Mouse (Mus musculus): Measurements from ENCODE around the gene Cox7a1. TPM values are rescaled to one million over a fixed set of nuclear protein-coding genes. Genes with fewer than 3 reads are reported as not detected.
"Not testable (repeated sequence)": the region's sequence is repeated elsewhere in the genome, so short reads cannot be mapped to it uniquely, and the experiment has no call there.

Cox7a1 gene
- polyA plus RNA-seq, 1 experiment: 14.3 TPM

DNA sequence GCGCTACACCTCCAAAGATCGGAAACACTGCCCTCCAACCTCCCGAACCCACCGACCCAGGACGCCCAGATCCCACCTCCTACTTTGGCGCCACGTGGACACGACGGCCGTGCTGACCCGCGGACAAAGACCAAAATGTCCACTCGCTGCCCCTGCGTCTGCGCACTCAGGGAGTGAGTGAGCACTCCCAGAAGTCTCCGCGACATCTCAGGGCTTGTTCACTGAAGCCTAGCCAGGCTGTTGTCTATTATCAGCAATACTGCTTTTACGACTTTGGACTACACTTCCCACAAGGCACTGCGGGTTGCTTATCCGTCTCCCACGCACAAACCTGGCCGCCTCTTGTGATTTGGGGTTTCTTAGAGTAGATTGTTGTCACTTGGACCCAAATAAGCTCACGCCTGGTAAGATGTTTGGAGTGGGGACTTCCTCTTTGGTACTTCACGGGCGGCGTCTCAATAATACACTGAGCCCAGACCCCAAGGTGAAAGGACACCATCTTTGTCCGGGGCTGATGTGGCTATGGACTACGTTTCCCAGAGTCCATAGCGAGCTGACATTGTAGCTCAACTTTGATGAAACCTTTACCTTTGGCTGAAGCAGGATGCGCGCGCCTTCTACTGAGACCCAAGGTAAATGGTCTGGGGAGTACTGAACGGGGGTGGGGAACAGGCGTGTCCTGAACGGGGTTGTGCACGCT is 14.2 kb upstream of the Cox7a1 start, which contains the start of gene Zfp146:
Gene Zfp146 (minus strand): TSS at position 168 of the 700 bp plus-strand sequence.
- Histone ChIP-seq H3K27ac (ENCODE audit: insufficient read depth, low read depth, low read length) (peak within 1 kb of the TSS; percentile 65), H3K4me1 (ENCODE audit: control insufficient read depth, insufficient read depth, low read length) (peaks cover 5% of the 10 kb centered on the region; the same call in 1 of the 2 replicates), H3K4me3 (ENCODE audit: insufficient read depth, low read length) (peak within 1 kb of the TSS; percentile 95)
- no peak for TF ChIP-seq POLR2A (IDR thresholded peaks at IDR 0.05; ENCODE audit: borderline replicate concordance, low read depth, low read length)
- no peak for TF ChIP-seq CTCF (IDR thresholded peaks at IDR 0.05; ENCODE audit: low read depth, low read length)

DNA sequence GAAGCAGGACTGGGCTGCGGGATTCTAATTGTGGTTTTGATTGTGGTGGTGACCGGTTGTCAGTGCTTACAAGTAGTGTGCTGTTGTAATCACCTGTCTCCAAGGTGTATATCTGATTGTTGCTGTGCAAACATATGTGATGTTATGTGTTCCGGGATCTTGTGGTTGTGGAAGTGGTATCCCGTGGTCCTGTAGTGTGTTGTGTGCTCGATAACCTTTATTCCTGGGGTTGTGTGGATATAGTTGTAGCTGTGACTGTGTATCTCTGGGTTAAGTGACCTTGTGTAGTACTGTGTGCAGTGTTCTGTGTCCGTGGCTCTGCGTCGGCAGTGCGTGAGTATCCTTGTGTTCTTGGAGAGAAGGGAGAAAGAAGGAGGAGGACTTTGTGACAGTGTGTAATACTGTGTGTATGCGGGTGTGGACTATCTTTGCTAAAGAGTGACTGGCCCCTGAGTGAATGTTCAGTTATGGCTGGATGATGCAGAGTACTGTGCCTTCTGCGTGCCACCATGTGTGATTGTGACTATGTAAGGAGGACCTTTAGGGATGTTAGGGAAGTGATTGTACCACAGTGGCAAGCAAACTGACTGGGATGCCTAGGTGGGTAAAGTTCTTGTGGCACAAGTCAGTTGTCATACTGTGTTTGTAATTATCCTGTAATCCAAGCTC is 13.5 kb upstream of the Cox7a1 start:
- Histone ChIP-seq H3K4me1 (ENCODE audit: control insufficient read depth, insufficient read depth, low read length) (peaks cover 5% of the 10 kb centered on the region; the same call in 1 of the 2 replicates), H3K27ac (ENCODE audit: insufficient read depth, low read depth, low read length) (no peak overlapping the region), H3K4me3 (ENCODE audit: insufficient read depth, low read length) (peak overlapping the region; percentile 95)
- TF ChIP-seq CTCF (IDR thresholded peaks at IDR 0.05; ENCODE audit: low read depth, low read length) (no peak), POLR2A (IDR thresholded peaks at IDR 0.05; ENCODE audit: borderline replicate concordance, low read depth, low read length) (no peak)

DNA sequence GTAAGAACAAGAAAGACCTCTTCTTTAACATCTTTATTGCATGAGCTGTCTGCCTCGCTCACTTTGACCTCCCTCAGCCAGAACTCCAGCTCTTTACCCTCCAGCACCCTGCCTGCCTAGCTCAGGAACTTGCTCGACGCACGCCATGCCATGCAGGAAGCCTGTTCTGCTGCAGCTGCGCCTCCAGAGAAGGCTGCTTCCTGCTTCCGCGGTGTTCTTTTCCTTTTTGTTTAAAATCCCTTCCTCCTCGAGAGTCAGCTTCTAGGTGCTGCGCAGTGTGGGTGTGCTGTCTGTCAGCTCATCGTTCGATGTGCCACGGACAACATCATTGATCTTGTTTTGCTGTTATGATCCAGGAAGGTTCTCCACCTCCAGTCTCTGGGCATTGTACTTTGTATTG is 7.5 kb upstream of the Cox7a1 start:
- Histone ChIP-seq H3K4me3 (ENCODE audit: insufficient read depth, low read length) (no peak overlapping the region), H3K27ac (ENCODE audit: insufficient read depth, low read depth, low read length) (no peak overlapping the region), H3K4me1 (ENCODE audit: control insufficient read depth, insufficient read depth, low read length) (no peaks in the 10 kb centered on the region)
- TF ChIP-seq POLR2A (IDR thresholded peaks at IDR 0.05; ENCODE audit: borderline replicate concordance, low read depth, low read length) (no peak), CTCF (IDR thresholded peaks at IDR 0.05; ENCODE audit: low read depth, low read length) (no peak)

DNA sequence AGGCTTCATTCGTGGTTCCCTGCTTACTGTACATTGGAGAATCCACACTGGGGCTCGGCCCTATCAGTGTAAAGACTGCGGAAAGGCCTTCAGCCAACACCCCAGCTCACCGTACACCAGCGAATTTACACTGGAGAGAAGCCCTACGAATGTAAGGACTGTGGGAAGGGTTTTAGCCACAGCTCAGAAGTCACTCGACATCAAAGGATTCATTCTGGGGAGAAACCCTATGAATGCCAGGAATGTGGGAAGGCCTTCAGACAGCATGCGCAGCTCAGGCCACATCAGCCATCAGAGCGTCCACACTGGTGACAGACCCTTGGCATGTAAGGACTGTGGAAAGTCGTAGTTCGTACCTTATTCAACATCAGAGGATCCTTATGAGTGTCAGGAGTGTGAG is 5.7 kb upstream of the Cox7a1 start:
- H3K27ac ChIP-seq (ENCODE audit: insufficient read depth, low read depth, low read length): no peak overlapping the region
- no peak for TF ChIP-seq POLR2A (IDR thresholded peaks at IDR 0.05; ENCODE audit: borderline replicate concordance, low read depth, low read length)
- TF ChIP-seq CTCF (IDR thresholded peaks at IDR 0.05; ENCODE audit: low read depth, low read length): no peak
- H3K4me3 ChIP-seq (ENCODE audit: insufficient read depth, low read length): no peak overlapping the region
- H3K4me1 ChIP-seq (ENCODE audit: control insufficient read depth, insufficient read depth, low read length): no peaks in the 10 kb centered on the region

DNA sequence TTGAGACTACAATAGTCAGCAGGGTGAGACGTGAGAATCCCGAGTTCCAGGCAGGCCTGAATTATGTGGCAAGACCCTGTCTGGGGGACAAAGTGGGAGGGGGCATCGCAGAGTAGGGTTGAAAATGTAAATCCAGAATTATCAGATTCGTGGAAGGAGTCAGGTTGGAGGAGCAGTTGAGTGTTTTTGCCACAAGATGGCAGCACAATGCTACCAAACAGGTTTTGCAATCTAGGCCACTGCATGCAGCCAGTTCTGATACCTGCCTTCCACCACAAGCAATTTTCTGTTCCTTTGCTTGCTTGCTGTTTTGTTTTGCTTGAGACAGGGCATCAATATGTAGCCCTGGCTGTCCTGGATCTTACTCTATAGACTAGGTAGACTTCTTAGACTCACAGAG is 2.6 kb upstream of the Cox7a1 start:
- Histone ChIP-seq H3K4me1 (ENCODE audit: control insufficient read depth, insufficient read depth, low read length) (no peaks in the 10 kb centered on the region), H3K27ac (ENCODE audit: insufficient read depth, low read depth, low read length) (no peak overlapping the region)
- TF ChIP-seq CTCF (IDR thresholded peaks at IDR 0.05; ENCODE audit: low read depth, low read length) (peak; percentile 58; the same call in 1 of the 2 replicates), POLR2A (IDR thresholded peaks at IDR 0.05; ENCODE audit: borderline replicate concordance, low read depth, low read length) (no peak)

DNA sequence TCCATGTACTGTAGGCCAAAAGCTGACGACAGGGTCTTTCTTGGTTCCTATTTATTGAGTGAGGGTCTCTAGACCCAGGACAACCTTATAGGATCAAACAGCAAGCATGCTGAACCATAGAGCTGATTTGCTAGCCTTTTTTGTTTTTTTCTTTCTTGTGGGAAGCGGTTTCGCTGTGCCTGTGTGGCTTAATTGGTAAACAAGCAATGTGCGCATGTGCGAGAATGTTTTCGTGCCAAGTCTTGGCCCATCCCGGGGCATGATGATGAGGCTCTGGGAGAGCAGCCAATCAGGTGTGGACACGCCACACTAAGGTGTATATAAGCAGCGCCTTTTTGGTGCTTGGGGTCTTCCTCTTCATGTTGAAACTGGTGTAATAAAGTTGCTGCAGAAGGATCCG is 2.0 kb upstream of the Cox7a1 start:
- H3K4me1 ChIP-seq (ENCODE audit: control insufficient read depth, insufficient read depth, low read length); H3K27ac ChIP-seq (ENCODE audit: insufficient read depth, low read depth, low read length); H3K4me3 ChIP-seq (ENCODE audit: insufficient read depth, low read length): not testable (repeated sequence)

More for the DNA sequence above, 2.6 kb upstream of the Cox7a1 start:
- no peak overlapping the region for H3K4me3 ChIP-seq (ENCODE audit: insufficient read depth, low read length)

DNA sequence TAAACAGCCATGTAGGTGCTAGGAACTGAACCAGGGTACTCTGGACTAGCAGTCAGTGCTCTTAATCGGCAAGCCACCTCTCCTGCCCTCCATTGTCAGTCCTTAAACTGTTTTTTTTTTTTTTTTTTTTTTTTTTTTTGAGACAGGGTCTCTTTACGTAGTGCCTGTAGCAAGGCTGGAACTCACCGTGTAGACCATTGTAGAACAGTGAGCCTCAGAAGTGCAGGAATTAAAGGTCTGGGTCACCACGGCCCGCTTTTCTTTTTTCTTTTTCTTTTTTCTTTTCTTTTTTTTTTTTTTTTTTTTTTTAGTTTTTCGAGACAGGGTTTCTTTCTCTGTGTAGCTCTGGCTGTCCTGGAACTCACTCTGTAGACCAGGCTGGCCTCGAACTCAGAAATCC is 755 bp upstream of the Cox7a1 start:
- not testable (repeated sequence) for H3K4me1 ChIP-seq (ENCODE audit: control insufficient read depth, insufficient read depth, low read length); H3K4me3 ChIP-seq (ENCODE audit: insufficient read depth, low read length); H3K27ac ChIP-seq (ENCODE audit: insufficient read depth, low read depth, low read length)

DNA sequence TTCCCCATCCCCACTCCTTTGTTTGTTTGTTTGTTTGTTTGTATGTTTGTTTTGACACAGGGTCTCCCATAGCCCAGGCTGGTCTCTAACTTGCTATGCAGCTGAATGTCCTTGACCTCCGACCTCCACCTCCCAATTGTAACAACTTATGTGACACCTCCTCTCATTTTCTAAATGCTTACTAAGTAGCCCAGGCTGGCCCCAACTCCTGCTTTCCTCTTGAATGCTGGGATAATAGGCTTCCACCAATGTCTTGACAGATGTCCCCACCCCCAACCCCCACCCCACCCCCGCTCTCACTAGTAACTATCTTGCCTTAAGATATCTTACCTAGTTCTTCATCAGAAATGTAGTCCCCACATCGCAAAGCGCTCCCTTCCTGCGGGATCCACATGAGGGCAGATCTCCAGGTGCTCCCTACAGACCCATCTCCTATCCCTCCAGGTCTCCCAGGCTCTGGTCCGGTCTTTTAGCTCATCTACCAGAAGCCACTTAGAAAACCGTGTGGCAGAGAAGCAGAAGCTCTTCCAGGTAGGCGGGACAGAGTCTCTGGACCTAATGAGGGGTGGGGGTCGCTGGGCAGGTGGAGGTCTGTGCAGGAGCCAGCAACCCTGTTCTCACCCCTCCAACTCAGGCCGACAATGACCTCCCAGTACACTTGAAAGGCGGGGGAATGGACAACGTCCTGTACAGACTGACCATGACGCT is 851 bp downstream of the Cox7a1 start:
- H3K4me1 ChIP-seq (ENCODE audit: control insufficient read depth, insufficient read depth, low read length): no peaks in the 10 kb centered on the region
- no peak overlapping the region for H3K27ac ChIP-seq (ENCODE audit: insufficient read depth, low read depth, low read length)
- H3K4me3 ChIP-seq (ENCODE audit: insufficient read depth, low read length): no peak overlapping the region
- TF ChIP-seq POLR2A (IDR thresholded peaks at IDR 0.05; ENCODE audit: borderline replicate concordance, low read depth, low read length): no peak
- no peak for TF ChIP-seq CTCF (IDR thresholded peaks at IDR 0.05; ENCODE audit: low read depth, low read length)

DNA sequence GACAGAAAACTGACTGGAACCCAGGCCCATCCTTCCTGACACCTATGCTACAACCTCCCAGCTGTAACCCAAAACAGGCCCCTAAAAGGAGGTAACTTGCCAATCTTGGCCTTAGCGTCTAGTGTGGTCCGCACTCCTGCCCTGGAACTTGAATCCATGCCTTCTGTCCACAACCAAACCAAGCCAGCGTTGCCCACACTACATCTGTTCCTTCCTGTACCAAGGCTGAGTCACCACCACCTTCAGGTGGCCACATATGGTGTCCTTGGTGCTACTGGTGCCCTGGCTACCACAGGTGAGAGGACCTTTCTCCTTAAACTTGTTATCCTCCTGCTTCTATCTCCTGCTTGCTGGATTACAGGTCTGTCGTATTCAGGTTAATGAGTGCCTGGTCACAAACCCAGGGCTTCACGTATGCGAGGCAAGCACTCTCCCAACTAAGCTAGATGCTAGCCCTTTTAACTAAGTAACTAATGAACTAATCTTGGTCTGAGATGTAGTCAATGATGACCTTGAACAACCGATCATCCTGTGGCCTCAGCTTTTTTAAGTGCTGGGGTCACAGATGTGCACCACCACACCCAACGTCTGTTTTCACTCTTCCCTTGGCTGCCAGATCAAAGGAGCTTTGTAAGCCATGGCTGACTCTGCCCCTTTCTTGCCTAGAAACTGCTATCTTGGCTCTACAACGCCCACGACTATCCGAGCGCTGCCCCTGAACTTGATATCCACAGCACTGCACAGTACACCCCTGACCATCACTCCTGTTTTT is 4.6 kb downstream of the Cox7a1 start:
- H3K4me1 ChIP-seq (ENCODE audit: control insufficient read depth, insufficient read depth, low read length): peaks cover 5% of the 10 kb centered on the region
- no peak overlapping the region for H3K4me3 ChIP-seq (ENCODE audit: insufficient read depth, low read length)
- no peak overlapping the region for H3K27ac ChIP-seq (ENCODE audit: insufficient read depth, low read depth, low read length)
- TF ChIP-seq POLR2A (IDR thresholded peaks at IDR 0.05; ENCODE audit: borderline replicate concordance, low read depth, low read length) (no peak), CTCF (IDR thresholded peaks at IDR 0.05; ENCODE audit: low read depth, low read length) (no peak)
